Mouse (Mus musculus): ENCODE data around the gene Mto1.
A peak's percentile ranks its signal among the peaks of the same experiment; 100 is the strongest.
"Not testable (repeated sequence)": the region's sequence is repeated elsewhere in the genome, so short reads cannot be mapped to it uniquely, and the experiment has no call there.

The Mto1 gene

GRCm38 (mm10) chr9:78506722-78507077 lies 58.7 kb downstream of the Mto1 start:
- no peak for DNase-seq

- no peak for DNase-seq
These were observed 60.2 kb downstream of the Mto1 start for GRCm38 (mm10) chr9:78508106-78508786.

- DNase-seq, result no peak
These were observed 63.7 kb downstream of the Mto1 start for GRCm38 (mm10) chr9:78511705-78512104.

GRCm38 (mm10) chr9:78513776-78514500 lies 65.9 kb downstream of the Mto1 start:
- no peak for DNase-seq

GRCm38 (mm10) chr9:78514681-78515080 lies 66.7 kb downstream of the Mto1 start:
- DNase-seq, result no peak

- DNase-seq, result no peak
These were observed 68.1 kb downstream of the Mto1 start for GRCm38 (mm10) chr9:78516125-78516524.

GRCm38 (mm10) chr9:78517237-78517636 lies 69.2 kb downstream of the Mto1 start:
- not testable (repeated sequence) for DNase-seq

- DNase-seq, result peak; percentile 35
These were observed 72.2 kb downstream of the Mto1 start for GRCm38 (mm10) chr9:78520127-78520779.

GRCm38 (mm10) chr9:78520780-78521601 lies 73.0 kb downstream of the Mto1 start:
- DNase-seq, result peak; percentile 72

- peak; percentile 53 for DNase-seq
These were observed 73.7 kb downstream of the Mto1 start for GRCm38 (mm10) chr9:78521689-78522088.
